Mouse (Mus musculus) T-cell, adult 2 months (primary cell): ENCODE results near the gene Tbxas1.

Experiments used
- DNase-seq: peaks from one replicate; pipeline ENCODE4 v3.0.0; 2022; ENCODE audit warnings: low spot score

Gene Tbxas1

GRCm38 (mm10) chr6:38893615-38894014, 18.4 kb downstream of the Tbxas1 start:
- DNase-seq = no peak

GRCm38 (mm10) chr6:38900073-38900472, 24.9 kb downstream of the Tbxas1 start:
- DNase-seq = no peak

- DNase-seq = no peak
Measured at GRCm38 (mm10) chr6:38900479-38901126, 25.4 kb downstream of the Tbxas1 start.

- DNase-seq = no peak
Measured at GRCm38 (mm10) chr6:38901152-38901551, 25.9 kb downstream of the Tbxas1 start.

GRCm38 (mm10) chr6:38901636-38902035, 26.4 kb downstream of the Tbxas1 start:
- no peak for DNase-seq

GRCm38 (mm10) chr6:38902820-38903439, 27.7 kb downstream of the Tbxas1 start:
- no peak for DNase-seq

GRCm38 (mm10) chr6:38906005-38906404, 30.8 kb downstream of the Tbxas1 start:
- DNase-seq = no peak

GRCm38 (mm10) chr6:38908401-38908800, 33.2 kb downstream of the Tbxas1 start:
- no peak for DNase-seq

- DNase-seq = peak; percentile 64
Measured at GRCm38 (mm10) chr6:38910828-38911559, 35.8 kb downstream of the Tbxas1 start.

GRCm38 (mm10) chr6:38912121-38912660, 37.0 kb downstream of the Tbxas1 start:
- DNase-seq = no peak

- no peak for DNase-seq
Measured at GRCm38 (mm10) chr6:38912845-38913244, 37.6 kb downstream of the Tbxas1 start.

- no peak for DNase-seq
Measured at GRCm38 (mm10) chr6:38913386-38914042, 38.3 kb downstream of the Tbxas1 start.

GRCm38 (mm10) chr6:38914181-38914580, 39.0 kb downstream of the Tbxas1 start:
- DNase-seq = no peak

- no peak for DNase-seq
Measured at GRCm38 (mm10) chr6:38915776-38916175, 40.6 kb downstream of the Tbxas1 start.

- no peak for DNase-seq
Measured at GRCm38 (mm10) chr6:38916571-38916970, 41.4 kb downstream of the Tbxas1 start.

GRCm38 (mm10) chr6:38917415-38917814, 42.2 kb downstream of the Tbxas1 start:
- DNase-seq = no peak

- no peak for DNase-seq
Measured at GRCm38 (mm10) chr6:38918728-38919127, 43.5 kb downstream of the Tbxas1 start.

- no peak for DNase-seq
Measured at GRCm38 (mm10) chr6:38919135-38919740, 44.0 kb downstream of the Tbxas1 start.

GRCm38 (mm10) chr6:38920141-38920540, 44.9 kb downstream of the Tbxas1 start:
- no peak for DNase-seq

GRCm38 (mm10) chr6:38921095-38921809, 46.0 kb downstream of the Tbxas1 start:
- DNase-seq = no peak

- no peak for DNase-seq
Measured at GRCm38 (mm10) chr6:38921810-38922116, 46.6 kb downstream of the Tbxas1 start.
